ENCODE assay signal across 9 mouse cellular contexts in the genomic region with DNA sequence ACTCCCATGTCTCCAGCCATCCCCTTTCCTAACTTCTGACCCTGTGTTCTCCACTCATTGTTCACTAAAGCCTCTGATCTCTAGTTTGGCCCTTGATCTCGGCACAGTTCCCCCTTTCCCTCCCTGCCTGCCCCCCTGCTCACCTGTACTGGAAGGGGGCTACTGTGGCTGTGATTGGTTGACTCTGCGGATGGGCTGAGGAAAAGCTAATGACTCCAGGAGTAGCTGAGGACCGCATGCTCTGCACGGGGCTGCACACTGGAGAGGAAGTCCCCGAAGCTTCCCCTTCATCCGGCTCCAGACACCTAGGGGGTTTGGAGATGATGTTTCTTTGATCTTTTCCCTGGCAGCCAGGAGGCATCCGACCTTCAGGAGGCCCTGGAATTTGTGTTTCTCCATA. TPM values are rescaled to one million over a fixed set of nuclear protein-coding genes. Genes with fewer than 3 reads are reported as not detected.
DNase-seq lines count a peak whose midpoint lies in the region; ATAC-seq and TF ChIP-seq lines count a peak whose summit lies in the region.
"Had no signal": no experiment of that assay in that cellular context is flagged by ENCODE, and none has a peak within 500 bp of the region (broad histone marks: within the 10 kb centered on the region; RNA-seq: fewer than 3 reads in every experiment).

A gene (minus strand): TSS at position 277 of the 400 bp plus-strand sequence.

- H3K27ac ChIP-seq in macrophage, result no peak within 1 kb of the TSS
- H3K27ac ChIP-seq: liver, embryonic 14.5 days had no signal

- no peak for TF ChIP-seq CTCF in brain, embryonic 14.5 days (IDR thresholded peaks at IDR 0.05; ENCODE audit: borderline replicate concordance, extremely low read depth, insufficient read depth, insufficient read length)

- intact Hi-C loops in heart, postnatal 14 days (cut with DNase I), result no loop called here

- peaks cover 23% of the 10 kb centered on the region; the same call in 1 of the 2 replicates for H3K79me2 ChIP-seq in macrophage (ENCODE audit: inconsistent target)

- no peak for TF ChIP-seq POLR2A in brain, embryonic 14.5 days (IDR thresholded peaks at IDR 0.05; ENCODE audit: borderline replicate concordance, extremely low read depth, insufficient read depth, insufficient read length, poor library complexity, severe bottlenecking)

- H3K36me3 ChIP-seq in macrophage (ENCODE audit: inconsistent target), result peaks cover 21% of the 10 kb centered on the region; the same call in 1 of the 2 replicates

- H3K4me3 ChIP-seq in macrophage (ENCODE audit: inconsistent target), result no peak within 1 kb of the TSS

- DNase-seq in layer of hippocampus, adult 18-20 months (ENCODE audit: low spot score in 2 of 2), result no peak
- no peak for DNase-seq in layer of hippocampus, adult 9-10 months (ENCODE audit: low spot score)
- DNase-seq in brain, embryonic 14.5 days (ENCODE audit: low read depth), result no peak
- DNase-seq in heart, postnatal 14 days, result no peak
- DNase-seq in cerebellum, postnatal 4 days (ENCODE audit: low spot score in 2 of 2), result no peak
- DNase-seq in embryo, embryonic 10.5 days (ENCODE audit: low spot score), result no peak

- no peak for ATAC-seq in CD4-positive, CD25-positive, alpha-beta regulatory T cell, adult 4 months

- WGBS in macrophage (ENCODE audit: missing documents), result 94% methylated on average over 7 of the region's 7 CpGs

RNA-seq across cellular contexts. Expression of the gene that starts here (rescaled TPM):
- 10 to 100 TPM; 50.5 to 56.8 TPM for total RNA-seq in layer of hippocampus, adult 18-20 months (2021)
- 54.0 and 92.9 TPM in 2 replicates for polyA plus RNA-seq in brain, embryonic 14.5 days (2012; rRNA removed)
- total RNA-seq in heart, postnatal 14 days (2021), result 10 to 100 TPM; 25.9 to 34.5 TPM
- 100 to 1,000 TPM in 23 of 26 experiments, 10 to 100 TPM in 3; 59.0 to 292 (median 135) TPM for total RNA-seq in macrophage (2018; cell fraction: chromatin; rRNA removed)
- total RNA-seq in macrophage (2018; cell fraction: cytosol; rRNA removed), result 10 to 100 TPM; 16.1 to 57.6 (median 32.9) TPM
- 100 to 1,000 TPM in 6 of 26 experiments, 10 to 100 TPM in 20; 40.7 to 174 (median 60.5) TPM for total RNA-seq in macrophage (2018; cell fraction: nucleus; rRNA removed)
- 23.0 to 33.0 TPM (median 24.1 TPM) in 3 replicates for polyA plus RNA-seq in macrophage (2018)
- under 1 TPM; 0.29 to 0.98 TPM for polyA plus RNA-seq in CD4-positive, CD25-positive, alpha-beta regulatory T cell, adult 4 months (2017; shearing (Covaris generic))

Comparison
In these comparisons a context has a peak if more than half of its experiments do, and no peak if none do; other contexts are left out.
1. RNA of the gene that starts here (polyA plus RNA-seq): 54.0 to 92.9 TPM in brain, embryonic 14.5 days and 23.0 to 33.0 TPM in macrophage; 0.29 to 0.98 TPM in CD4-positive, CD25-positive, alpha-beta regulatory T cell, adult 4 months; every median in the first group is over 10 times any median in the second.